Mouse (Mus musculus) midbrain, embryonic 11.5 days (tissue): ENCODE data around the gene Nos1. TPM values are rescaled to one million over a fixed set of nuclear protein-coding genes. Genes with fewer than 3 reads are reported as not detected.

Source experiments
- ATAC-seq: fragments of 200-750 bp; cut with Nextera tagmentation; 2 replicates; pipeline ENCODE4 v1.8.0; 2017; ENCODE audit warnings: moderate TSS enrichment, moderate library complexity; ENCODE audit not compliant: low FRiP score
- DNase-seq: peaks from one replicate; pipeline ENCODE4 v3.0.0; 2015; ENCODE audit warnings: low spot score; ENCODE audit errors: missing footprints
- H3K27ac ChIP-seq: fragments of 300-500 bp; sonication (generic); 2 replicates; pipeline ENCODE4 v1.5.1; 2014; ENCODE audit warnings: low read depth, low read length
- H3K27me3 ChIP-seq: fragments of 300-500 bp; sonication (generic); 2 replicates; pipeline ENCODE4 v1.6.1; 2014; ENCODE audit warnings: mild to moderate bottlenecking, low read length, moderate library complexity, mixed read lengths; ENCODE audit not compliant: control insufficient read depth, insufficient read depth
- H3K36me3 ChIP-seq: fragments of 300-500 bp; sonication (generic); 2 replicates; pipeline ENCODE4 v1.6.1; 2014; ENCODE audit warnings: mild to moderate bottlenecking, low read length, moderate library complexity, mixed read lengths; ENCODE audit not compliant: control insufficient read depth, insufficient read depth
- H3K4me1 ChIP-seq: fragments of 300-500 bp; sonication (generic); 2 replicates; pipeline ENCODE4 v1.6.1; 2014; ENCODE audit warnings: low read length; ENCODE audit not compliant: control insufficient read depth, insufficient read depth
- H3K4me2 ChIP-seq: fragments of 300-500 bp; sonication (generic); 2 replicates; pipeline ENCODE4 v1.6.1; 2014; ENCODE audit warnings: mild to moderate bottlenecking, moderate library complexity
- H3K4me3 ChIP-seq: fragments of 300-500 bp; sonication (generic); 2 replicates; pipeline ENCODE4 v1.5.1; 2014; ENCODE audit warnings: low read depth, low read length
- H3K9ac ChIP-seq: fragments of 300-500 bp; sonication (generic); 2 replicates; pipeline ENCODE4 v1.6.1; 2014; ENCODE audit warnings: low read length
- H3K9me3 ChIP-seq: fragments of 300-500 bp; sonication (generic); 2 replicates; pipeline ENCODE4 v1.6.1; 2016; ENCODE audit warnings: low read length; ENCODE audit not compliant: control insufficient read depth
- WGBS: fragments of 180-500 bp; shearing (Covaris S2); extraction: QIAGEN DNeasy Blood & Tissue Kit; methylation state at CpG from one replicate; pipeline ENCODE4 v1.1.7; 2014; 5-methylcytosine and 5-hydroxymethylcytosine counted together
- polyA plus RNA-seq: library from polyadenylated mRNA; unstranded; fragments of >200 nt; fragmentation: Nextera tagmentation; extraction: Ambion mirVana; gene quantifications from 2 replicates; pipeline ENCODE4 v1.2.1, GENCODE M21; 2014

The Nos1 gene
- polyA plus RNA-seq, 1 experiment from 2014 or later, result 0.22 TPM

- H3K27ac ChIP-seq, result no peak overlapping the region
- WGBS, result 16% methylated on average over 9 of the region's 9 CpGs
- peak; percentile 57; the same call in 1 of the 2 replicates for ATAC-seq
These were observed 117.4 kb downstream of the Nos1 start for GRCm38 (mm10) chr5:117898055-117898806.

GRCm38 (mm10) chr5:117899361-117899760 is 118.5 kb downstream of the Nos1 start:
- no peak overlapping the region for H3K4me2 ChIP-seq
- DNase-seq (no peak), ATAC-seq (no peak)
- no peak overlapping the region for H3K4me3 ChIP-seq
- no peak overlapping the region for H3K9ac ChIP-seq
- 83% methylated on average over 10 of the region's 10 CpGs for WGBS
- H3K9me3 ChIP-seq, result no peaks in the 10 kb centered on the region
- H3K36me3 ChIP-seq, result no peaks in the 10 kb centered on the region
- H3K27ac ChIP-seq, result no peak overlapping the region
- peaks cover 15% of the 10 kb centered on the region for H3K4me1 ChIP-seq
- no peaks in the 10 kb centered on the region; the same call in 1 of the 2 replicates for H3K27me3 ChIP-seq

More at GRCm38 (mm10) chr5:117898055-117898806, 117.4 kb downstream of the Nos1 start:
- Histone ChIP-seq H3K36me3 (no peaks in the 10 kb centered on the region), H3K9me3 (no peaks in the 10 kb centered on the region), H3K4me3 (no peak overlapping the region), H3K4me2 (no peak overlapping the region), H3K9ac (no peak overlapping the region), H3K27me3 (no peaks in the 10 kb centered on the region; the same call in 1 of the 2 replicates), H3K4me1 (peaks cover 11% of the 10 kb centered on the region; the same call in 1 of the 2 replicates)
- DNase-seq, result peak; percentile 86

- H3K4me2 ChIP-seq, result no peak overlapping the region
- H3K9me3 ChIP-seq, result no peaks in the 10 kb centered on the region
- peaks cover 15% of the 10 kb centered on the region for H3K4me1 ChIP-seq
- H3K9ac ChIP-seq, result no peak overlapping the region
- H3K27ac ChIP-seq, result no peak overlapping the region
- no peak overlapping the region for H3K4me3 ChIP-seq
- 11% methylated on average over 13 of the region's 13 CpGs for whole genome bisulfite sequencing
- ATAC-seq, result no peak
- H3K27me3 ChIP-seq, result no peaks in the 10 kb centered on the region; the same call in 1 of the 2 replicates
- no peaks in the 10 kb centered on the region for H3K36me3 ChIP-seq
- peak; percentile 86 for DNase-seq
These were observed 120.3 kb downstream of the Nos1 start for GRCm38 (mm10) chr5:117900921-117901705.

GRCm38 (mm10) chr5:117903534-117903933 is 122.7 kb downstream of the Nos1 start:
- peaks cover 8% of the 10 kb centered on the region for H3K4me1 ChIP-seq
- H3K9me3 ChIP-seq, result no peaks in the 10 kb centered on the region
- DNase-seq (peak; percentile 88), ATAC-seq (peak; percentile 48; the same call in 1 of the 2 replicates)
- H3K27me3 ChIP-seq, result no peaks in the 10 kb centered on the region; the same call in 1 of the 2 replicates
- no peaks in the 10 kb centered on the region for H3K36me3 ChIP-seq
- no peak overlapping the region for H3K4me3 ChIP-seq
- 28% methylated on average over 7 of the region's 7 CpGs for WGBS
- no peak overlapping the region for H3K9ac ChIP-seq
- no peak overlapping the region for H3K27ac ChIP-seq
- H3K4me2 ChIP-seq, result no peak overlapping the region

GRCm38 (mm10) chr5:117905728-117906127 is 124.9 kb downstream of the Nos1 start:
- H3K27me3 ChIP-seq, result no peaks in the 10 kb centered on the region; the same call in 1 of the 2 replicates
- no peak overlapping the region for H3K27ac ChIP-seq
- no peaks in the 10 kb centered on the region for H3K36me3 ChIP-seq
- no peak overlapping the region for H3K4me3 ChIP-seq
- peaks cover 8% of the 10 kb centered on the region for H3K4me1 ChIP-seq
- no peak for ATAC-seq
- 92% methylated on average over 4 of the region's 4 CpGs for WGBS
- H3K9me3 ChIP-seq, result no peaks in the 10 kb centered on the region
- no peak overlapping the region for H3K9ac ChIP-seq
- DNase-seq, result no peak
- H3K4me2 ChIP-seq, result no peak overlapping the region

- H3K9me3 ChIP-seq, result no peaks in the 10 kb centered on the region
- no peak overlapping the region for H3K9ac ChIP-seq
- no peak overlapping the region for H3K4me2 ChIP-seq
- H3K4me3 ChIP-seq, result no peak overlapping the region
- DNase-seq (no peak), ATAC-seq (no peak)
- H3K27me3 ChIP-seq, result no peaks in the 10 kb centered on the region
- H3K27ac ChIP-seq, result no peak overlapping the region
- WGBS, result 74% methylated on average over 4 of the region's 4 CpGs
- no peaks in the 10 kb centered on the region for H3K36me3 ChIP-seq
- H3K4me1 ChIP-seq, result no peaks in the 10 kb centered on the region
These were observed 128.7 kb downstream of the Nos1 start for GRCm38 (mm10) chr5:117909524-117909923.

GRCm38 (mm10) chr5:117916349-117916748 is 135.5 kb downstream of the Nos1 start:
- Histone ChIP-seq H3K36me3 (no peaks in the 10 kb centered on the region), H3K27me3 (no peaks in the 10 kb centered on the region), H3K27ac (no peak overlapping the region), H3K9ac (no peak overlapping the region), H3K4me3 (no peak overlapping the region), H3K4me1 (no peaks in the 10 kb centered on the region), H3K9me3 (no peaks in the 10 kb centered on the region), H3K4me2 (no peak overlapping the region)
- 87% methylated on average over 5 of the region's 5 CpGs for whole genome bisulfite sequencing
- ATAC-seq (no peak), DNase-seq (no peak)

GRCm38 (mm10) chr5:117916906-117917305 is 136.1 kb downstream of the Nos1 start:
- no peaks in the 10 kb centered on the region for H3K36me3 ChIP-seq
- WGBS, result 61% methylated on average over 3 of the region's 3 CpGs
- H3K4me2 ChIP-seq, result no peak overlapping the region
- H3K4me1 ChIP-seq, result no peaks in the 10 kb centered on the region
- DNase-seq (no peak), ATAC-seq (no peak)
- H3K9me3 ChIP-seq, result no peaks in the 10 kb centered on the region
- H3K4me3 ChIP-seq, result no peak overlapping the region
- no peak overlapping the region for H3K27ac ChIP-seq
- H3K27me3 ChIP-seq, result no peaks in the 10 kb centered on the region
- H3K9ac ChIP-seq, result no peak overlapping the region
